Mouse (Mus musculus) midbrain, embryonic 14.5 days (tissue): Measurements from ENCODE around the gene Trim8. TPM values are rescaled to one million over a fixed set of nuclear protein-coding genes. Genes with fewer than 3 reads are reported as not detected.

ENCODE experiments used
- ATAC-seq: fragments of 200-750 bp; cut with Nextera tagmentation; 2 replicates; pipeline ENCODE4 v1.8.0; 2017; ENCODE audit warnings: moderate number of reproducible peaks, moderate library complexity; ENCODE audit not compliant: low FRiP score, low TSS enrichment
- DNase-seq: peaks from one replicate; pipeline ENCODE4 v3.0.0-alpha.2; 2015
- H3K27ac ChIP-seq: fragments of 300-500 bp; sonication (generic); replicated peaks from 2 replicates; pipeline ENCODE4 v1.5.1; 2014; ENCODE audit warnings: mild to moderate bottlenecking, low read depth, low read length, moderate library complexity
- H3K27me3 ChIP-seq: fragments of 300-500 bp; sonication (generic); 2 replicates; pipeline ENCODE4 v1.6.1; 2014; ENCODE audit warnings: low read length, control low read depth, mixed read lengths; ENCODE audit not compliant: control insufficient read depth, insufficient read depth
- H3K36me3 ChIP-seq: fragments of 300-500 bp; sonication (generic); 2 replicates; pipeline ENCODE4 v1.6.1; 2014; ENCODE audit warnings: low read length, control low read depth; ENCODE audit not compliant: control insufficient read depth, insufficient read depth
- H3K4me1 ChIP-seq: fragments of 300-500 bp; sonication (generic); 2 replicates; pipeline ENCODE4 v1.6.1; 2014; ENCODE audit warnings: mild to moderate bottlenecking, antibody characterized with exemption, low read length, control low read depth; ENCODE audit not compliant: control insufficient read depth, insufficient read depth
- H3K4me2 ChIP-seq: fragments of 300-500 bp; sonication (generic); 2 replicates; pipeline ENCODE4 v1.6.1; 2014; ENCODE audit warnings: mild to moderate bottlenecking, low read length, moderate library complexity
- H3K4me3 ChIP-seq: fragments of 300-500 bp; sonication (generic); replicated peaks from 2 replicates; pipeline ENCODE4 v1.5.1; 2014; ENCODE audit warnings: low read depth, low read length
- H3K9ac ChIP-seq: fragments of 300-500 bp; sonication (generic); replicated peaks from 2 replicates; pipeline ENCODE4 v1.6.1; 2014; ENCODE audit warnings: mild to moderate bottlenecking, low read length, moderate library complexity
- H3K9me3 ChIP-seq: fragments of 300-500 bp; sonication (generic); 2 replicates; pipeline ENCODE4 v1.6.1; 2016; ENCODE audit warnings: low read length, control low read depth, mixed read lengths; ENCODE audit not compliant: control insufficient read depth
- WGBS: fragments of 180-500 bp; shearing (Covaris S2); extraction: QIAGEN DNeasy Blood & Tissue Kit; methylation state at CpG from one replicate; pipeline ENCODE4 v1.1.7; 2014; 5-methylcytosine and 5-hydroxymethylcytosine counted together
- polyA plus RNA-seq: library from polyadenylated mRNA; unstranded; fragments of >200 nt; fragmentation: Nextera tagmentation; extraction: Ambion mirVana; gene quantifications from 2 replicates; pipeline ENCODE4 v1.2.1, GENCODE M21; 2014

Gene Trim8
- polyA plus RNA-seq, 1 experiment from 2014 or later: 38.5 TPM

GRCm38 (mm10) chr19:46477432-46477845 is 24.1 kb upstream of the Trim8 start:
- ATAC-seq (no peak; the same call in 1 of the 2 replicates), DNase-seq (peak; percentile 41)
- H3K4me3 ChIP-seq: no peak overlapping the region
- 12% methylated on average over 10 of the region's 10 CpGs for WGBS
- H3K9me3 ChIP-seq: no peaks in the 10 kb centered on the region
- H3K4me2 ChIP-seq: no peak overlapping the region
- H3K36me3 ChIP-seq: peaks cover 46% of the 10 kb centered on the region
- H3K9ac ChIP-seq: no peak overlapping the region
- no peak overlapping the region; the same call in 1 of the 2 replicates for H3K27ac ChIP-seq
- no peaks in the 10 kb centered on the region for H3K27me3 ChIP-seq
- H3K4me1 ChIP-seq: peaks cover 16% of the 10 kb centered on the region

- DNase-seq (no peak), ATAC-seq (no peak)
- H3K9ac ChIP-seq: no peak overlapping the region
- H3K27me3 ChIP-seq: no peaks in the 10 kb centered on the region
- whole genome bisulfite sequencing: 94% methylated on average over 4 of the region's 4 CpGs
- H3K9me3 ChIP-seq: no peaks in the 10 kb centered on the region
- H3K4me1 ChIP-seq: peaks cover 21% of the 10 kb centered on the region
- no peak overlapping the region for H3K4me2 ChIP-seq
- no peak overlapping the region for H3K4me3 ChIP-seq
- no peak overlapping the region for H3K27ac ChIP-seq
- peaks cover 45% of the 10 kb centered on the region for H3K36me3 ChIP-seq
Measured at GRCm38 (mm10) chr19:46478242-46478641, 23.3 kb upstream of the Trim8 start.

DNA sequence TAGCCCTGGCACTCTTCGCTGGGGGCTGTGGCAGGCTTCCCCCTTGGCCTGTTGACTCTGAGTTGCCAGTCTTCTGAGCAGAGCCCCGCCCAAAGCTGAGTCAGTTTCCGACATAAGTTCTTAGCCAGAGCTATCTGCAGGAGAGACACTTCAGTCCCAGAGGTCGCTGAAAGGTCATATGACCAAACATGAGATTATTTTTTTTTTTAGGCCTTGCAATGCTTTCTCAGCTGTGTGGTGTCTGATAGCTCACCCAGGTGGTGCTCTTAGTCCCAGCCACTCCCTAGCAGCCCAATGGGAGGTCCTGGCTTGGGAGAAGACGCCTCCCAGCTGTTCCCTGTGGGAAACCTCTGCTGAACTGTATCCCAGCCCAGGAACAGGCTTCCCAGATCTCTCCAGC is 22.7 kb upstream of the Trim8 start:
- Histone ChIP-seq H3K4me2 (no peak overlapping the region), H3K36me3 (peaks cover 39% of the 10 kb centered on the region), H3K4me3 (no peak overlapping the region), H3K4me1 (peaks cover 21% of the 10 kb centered on the region), H3K9ac (no peak overlapping the region), H3K27ac (no peak overlapping the region), H3K27me3 (no peaks in the 10 kb centered on the region), H3K9me3 (no peaks in the 10 kb centered on the region)
- WGBS: 84% methylated on average over 5 of the region's 5 CpGs
- ATAC-seq (no peak), DNase-seq (no peak)

DNA sequence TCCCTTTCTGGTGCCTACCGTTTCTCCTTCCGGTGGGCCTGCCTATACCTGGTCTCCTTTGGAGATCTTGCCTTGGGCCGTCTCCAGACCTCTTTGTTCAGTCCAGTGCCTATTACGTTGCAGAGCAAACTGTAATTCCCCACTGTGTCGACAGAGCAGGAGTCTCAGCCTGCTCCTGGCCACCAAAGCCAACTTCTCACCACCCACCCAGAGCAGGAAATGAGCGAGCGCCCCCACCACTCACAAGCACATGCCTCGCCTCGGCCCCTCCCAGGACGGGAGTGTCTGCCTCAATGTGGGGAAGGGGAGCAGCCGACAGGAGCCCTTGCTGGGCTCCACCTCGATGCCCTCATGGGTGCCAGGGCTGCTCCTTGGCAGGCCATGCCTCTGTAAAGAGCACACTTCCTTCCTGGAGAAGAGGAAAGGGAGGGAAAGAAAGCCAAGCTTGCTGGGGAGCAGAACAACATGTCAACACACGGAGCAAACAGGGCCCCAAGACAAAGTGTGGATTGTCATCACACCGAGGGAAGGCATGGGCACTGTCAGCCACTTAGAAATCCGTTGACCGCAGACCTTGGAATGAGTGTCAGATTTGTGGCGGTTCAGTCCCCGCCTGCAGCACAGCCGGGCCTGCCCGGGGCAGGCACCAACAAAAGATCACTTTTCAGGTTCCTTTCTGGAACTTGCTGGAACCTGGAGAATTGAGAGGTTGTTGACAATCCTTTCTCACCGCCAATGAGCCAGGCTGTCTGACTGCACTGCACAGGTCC is 22.0 kb upstream of the Trim8 start:
- ATAC-seq: no peak
- no peak for DNase-seq
- H3K9me3 ChIP-seq: no peaks in the 10 kb centered on the region
- H3K36me3 ChIP-seq: peaks cover 35% of the 10 kb centered on the region
- H3K27me3 ChIP-seq: no peaks in the 10 kb centered on the region
- WGBS: 87% methylated on average over 21 of the region's 21 CpGs
- no peak overlapping the region for H3K4me3 ChIP-seq
- no peak overlapping the region for H3K4me2 ChIP-seq
- H3K27ac ChIP-seq: no peak overlapping the region
- peaks cover 21% of the 10 kb centered on the region for H3K4me1 ChIP-seq
- H3K9ac ChIP-seq: no peak overlapping the region

DNA sequence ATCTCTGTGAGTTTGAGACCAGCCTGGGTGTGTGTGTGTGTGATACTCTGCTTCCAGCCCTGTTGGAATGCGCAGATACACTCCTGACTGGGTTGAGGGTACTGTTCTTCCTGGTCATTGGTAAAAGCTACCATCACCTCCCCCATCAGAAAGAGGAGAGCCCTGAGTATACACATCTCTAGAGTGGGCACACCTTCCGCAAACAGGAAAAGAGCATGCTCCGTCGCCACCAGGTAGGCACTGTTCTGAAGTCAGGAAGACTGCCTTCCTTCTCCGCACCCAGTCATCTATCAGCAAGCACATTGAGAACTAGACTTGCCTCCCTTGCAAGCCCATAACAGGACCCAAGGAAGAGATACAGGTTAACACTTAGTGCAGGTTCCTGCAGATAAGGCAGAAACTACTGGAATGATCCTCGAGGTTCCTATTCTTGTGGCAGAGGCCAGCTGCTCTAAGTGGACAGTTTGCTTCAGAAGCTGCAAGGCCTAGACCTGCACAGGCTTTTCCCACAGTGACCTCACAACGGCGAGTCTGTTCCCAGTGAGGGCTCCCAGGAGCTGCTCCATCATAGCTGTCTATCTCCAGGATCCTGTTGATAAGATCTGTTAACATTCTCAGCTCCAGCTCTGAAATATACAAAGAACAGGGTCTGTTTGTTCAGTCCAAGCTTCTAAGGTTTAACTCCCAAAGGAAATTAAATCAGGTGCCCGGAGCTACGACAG is 20.7 kb upstream of the Trim8 start:
- Histone ChIP-seq H3K9ac (no peak overlapping the region), H3K27ac (peak overlapping the region; percentile 71), H3K9me3 (no peaks in the 10 kb centered on the region), H3K27me3 (no peaks in the 10 kb centered on the region), H3K4me3 (no peak overlapping the region), H3K4me2 (no peak overlapping the region), H3K4me1 (peaks cover 21% of the 10 kb centered on the region), H3K36me3 (peaks cover 33% of the 10 kb centered on the region)
- 64% methylated on average over 10 of the region's 10 CpGs for WGBS
- no peak for ATAC-seq
- peak; percentile 35 for DNase-seq

DNA sequence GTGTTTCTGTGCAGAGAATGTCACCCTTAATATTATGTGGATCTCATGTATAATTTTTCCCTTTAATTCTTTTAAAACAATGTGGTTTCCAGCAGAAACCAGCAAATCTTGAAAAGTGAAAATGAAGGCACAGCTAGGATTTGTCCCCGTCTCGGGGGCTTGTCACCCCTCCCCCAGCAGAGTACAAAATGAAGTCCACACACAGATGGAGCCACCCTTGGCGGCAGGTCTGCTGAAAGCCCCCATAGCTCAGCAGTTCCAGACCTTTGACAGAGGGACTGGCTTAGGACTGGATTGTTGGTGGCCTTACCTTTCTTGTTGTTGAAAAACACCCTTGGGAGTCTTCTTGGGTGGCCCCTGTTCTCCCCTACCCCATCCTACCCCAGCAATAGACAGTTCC is 20.1 kb upstream of the Trim8 start:
- H3K27ac ChIP-seq: peak overlapping the region; percentile 71
- no peaks in the 10 kb centered on the region for H3K9me3 ChIP-seq

DNA sequence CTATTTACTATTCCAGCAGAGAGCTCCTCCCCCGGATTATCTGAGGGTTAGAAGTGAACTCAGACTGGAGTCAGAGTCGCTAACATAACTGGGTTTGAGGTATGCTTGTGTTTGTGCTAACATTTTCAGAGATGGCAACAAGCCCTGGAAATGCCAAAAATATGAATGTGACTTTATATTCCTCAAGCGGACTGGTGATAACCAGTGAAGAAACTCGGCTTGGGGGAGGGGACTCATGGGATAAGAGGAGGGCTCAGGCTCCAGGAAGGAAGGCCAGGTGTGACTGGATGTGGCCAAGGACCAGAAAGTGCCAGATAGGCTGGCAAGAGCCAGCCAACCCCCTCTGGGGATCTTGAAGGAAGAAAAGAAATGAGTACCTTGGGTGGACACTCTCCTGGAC is 19.7 kb upstream of the Trim8 start:
- peaks cover 21% of the 10 kb centered on the region for H3K4me1 ChIP-seq
- H3K9ac ChIP-seq: no peak overlapping the region
- DNase-seq (no peak), ATAC-seq (no peak)
- H3K27me3 ChIP-seq: no peaks in the 10 kb centered on the region
- H3K36me3 ChIP-seq: peaks cover 39% of the 10 kb centered on the region
- H3K9me3 ChIP-seq: no peaks in the 10 kb centered on the region
- H3K27ac ChIP-seq: peak overlapping the region; percentile 71
- no peak overlapping the region for H3K4me3 ChIP-seq
- WGBS: 10% methylated on average over 4 of the region's 4 CpGs
- H3K4me2 ChIP-seq: no peak overlapping the region

More for the DNA sequence above, 20.1 kb upstream of the Trim8 start:
- Histone ChIP-seq H3K4me2 (no peak overlapping the region), H3K9ac (no peak overlapping the region), H3K4me1 (peaks cover 21% of the 10 kb centered on the region), H3K36me3 (peaks cover 35% of the 10 kb centered on the region), H3K27me3 (no peaks in the 10 kb centered on the region), H3K4me3 (no peak overlapping the region)
- peak; percentile 30 for DNase-seq
- ATAC-seq: no peak
- WGBS: 3% methylated on average over 3 of the region's 3 CpGs

DNA sequence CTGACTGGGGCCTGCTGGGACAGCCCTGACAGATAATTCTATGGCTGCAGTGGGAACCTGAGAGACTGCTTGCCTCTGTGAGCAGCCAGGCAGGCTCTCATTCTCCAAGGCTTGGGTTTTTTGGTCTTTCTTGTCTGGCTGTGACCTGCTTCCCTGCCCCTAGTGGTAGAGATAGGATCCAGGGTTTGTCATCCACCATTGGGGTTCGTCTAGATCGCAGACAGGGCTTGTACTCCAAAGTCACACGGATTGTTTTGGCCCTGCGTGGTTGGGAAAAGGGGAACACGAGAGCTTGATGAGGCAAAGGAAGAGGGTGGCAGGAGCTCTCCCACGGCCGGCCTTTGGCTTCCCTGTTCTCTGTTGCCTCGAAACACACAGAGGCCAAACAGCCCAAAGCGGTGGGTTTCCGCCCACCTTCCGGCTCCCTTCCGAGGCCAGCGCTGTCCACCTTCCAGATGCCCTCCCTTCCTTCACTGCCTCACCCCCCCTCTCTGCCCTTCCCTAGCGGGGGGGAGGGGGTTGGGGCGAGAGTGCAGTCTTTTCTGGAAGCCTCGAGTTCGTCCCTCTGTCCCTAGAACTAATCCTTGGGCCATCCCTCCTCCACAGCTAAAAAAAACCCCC is 18.5 kb upstream of the Trim8 start:
- ATAC-seq: no peak
- no peak overlapping the region for H3K4me3 ChIP-seq
- H3K27me3 ChIP-seq: no peaks in the 10 kb centered on the region
- WGBS: 30% methylated on average over 16 of the region's 17 CpGs
- H3K4me1 ChIP-seq: peaks cover 21% of the 10 kb centered on the region
- peaks cover 43% of the 10 kb centered on the region for H3K36me3 ChIP-seq
- H3K27ac ChIP-seq: no peak overlapping the region
- H3K9me3 ChIP-seq: no peaks in the 10 kb centered on the region
- peak; percentile 46 for DNase-seq
- no peak overlapping the region for H3K4me2 ChIP-seq
- H3K9ac ChIP-seq: 0 out of 2 replicates have a peak overlapping the region, but pooled peaks have one; percentile 10
